Comparison of ENCODE assay signal across 10 mouse cellular contexts in genomic region chr1:133254856-133255764, GRCm38 (mm10). TPM values are rescaled to one million over a fixed set of nuclear protein-coding genes. Genes with fewer than 3 reads are reported as not detected.
DNase-seq lines count a peak whose midpoint lies in the region; ATAC-seq and TF ChIP-seq lines count a peak whose summit lies in the region.
"Had no signal": no experiment of that assay in that cellular context is flagged by ENCODE, and none has a peak within 500 bp of the region (broad histone marks: within the 10 kb centered on the region; RNA-seq: fewer than 3 reads in every experiment).

No protein-coding gene starts in this region.

- 70% methylated on average over 9 of the region's 9 CpGs for WGBS in midbrain, embryonic 10.5 days
- 37% methylated on average over 9 of the region's 9 CpGs for WGBS in midbrain, postnatal 0 days
- 37% methylated on average over 9 of the region's 9 CpGs for WGBS in heart, embryonic 16.5 days
- 28% methylated on average over 9 of the region's 9 CpGs for WGBS in kidney, embryonic 16.5 days
- WGBS in stomach, embryonic 15.5 days, result 27% methylated on average over 9 of the region's 9 CpGs

- no peak overlapping the region for H3K4me2 ChIP-seq in midbrain, postnatal 0 days (ENCODE audit: low read depth, low read length, poor library complexity, severe bottlenecking)
- H3K4me2 ChIP-seq in heart, embryonic 16.5 days (ENCODE audit: low read depth, low read length), result peak overlapping the region; percentile 36; the same call in 1 of the 2 replicates
- H3K4me2 ChIP-seq in kidney, embryonic 16.5 days (replicated peaks; ENCODE audit: low read depth, low read length), result peak overlapping the region; percentile 26
- peak overlapping the region; percentile 40 for H3K4me2 ChIP-seq in stomach, embryonic 15.5 days

- no peak overlapping the region for H3K9ac ChIP-seq in midbrain, postnatal 0 days (replicated peaks; ENCODE audit: low read length, poor library complexity, severe bottlenecking)
- H3K9ac ChIP-seq in heart, embryonic 16.5 days (ENCODE audit: low read length), result peak overlapping the region; percentile 58
- H3K9ac ChIP-seq in kidney, embryonic 16.5 days (replicated peaks; ENCODE audit: low read length), result 0 out of 2 replicates have a peak overlapping the region, but pooled peaks have one; percentile 19
- H3K9ac ChIP-seq in stomach, embryonic 15.5 days, result no peak overlapping the region

- no peaks in the 10 kb centered on the region for H3K9me3 ChIP-seq in midbrain, embryonic 10.5 days (replicated peaks)
- H3K9me3 ChIP-seq in midbrain, postnatal 0 days (ENCODE audit: low read length), result no peaks in the 10 kb centered on the region
- H3K9me3 ChIP-seq in heart, embryonic 16.5 days (replicated peaks; ENCODE audit: control insufficient read depth, low read length), result no peaks in the 10 kb centered on the region
- H3K9me3 ChIP-seq in kidney, embryonic 16.5 days (ENCODE audit: low read length), result no peaks in the 10 kb centered on the region
- H3K9me3 ChIP-seq in stomach, embryonic 15.5 days, result no peaks in the 10 kb centered on the region

- H3K36me3 ChIP-seq in midbrain, embryonic 10.5 days, result peaks cover 27% of the 10 kb centered on the region
- H3K36me3 ChIP-seq in midbrain, postnatal 0 days (ENCODE audit: insufficient read depth, low read length), result 0 out of 2 replicates have a peak, but pooled peaks cover 3% of the 10 kb centered on the region
- H3K36me3 ChIP-seq in heart, embryonic 16.5 days (ENCODE audit: control insufficient read depth, insufficient read depth), result peaks cover 6% of the 10 kb centered on the region; the same call in 1 of the 2 replicates
- no peaks in the 10 kb centered on the region for H3K36me3 ChIP-seq in kidney, embryonic 16.5 days (ENCODE audit: insufficient read depth, low read length)
- no peaks in the 10 kb centered on the region for H3K36me3 ChIP-seq in stomach, embryonic 15.5 days

- no peak for DNase-seq in midbrain, embryonic 10.5 days (ENCODE audit: low spot score)
- DNase-seq in midbrain, postnatal 0 days (ENCODE audit: low spot score), result no peak
- DNase-seq in layer of hippocampus, postnatal 25 days (ENCODE audit: extremely low spot score in 1 of 2, low spot score in 1 of 2), result no peak
- no peak for DNase-seq in left cerebral cortex, postnatal 25 days (ENCODE audit: low spot score in 2 of 2)
- DNase-seq in adrenal gland, adult 2 months, result no peak
- DNase-seq: lung, postnatal 14 days had no signal

- no peak for ATAC-seq in midbrain, postnatal 0 days (ENCODE audit: low FRiP score)
- no peak for ATAC-seq in heart, embryonic 16.5 days (replicated peaks; ENCODE audit: extremely low read depth, insufficient read depth, low FRiP score)
- ATAC-seq in kidney, embryonic 16.5 days (ENCODE audit: low FRiP score, low TSS enrichment), result no peak
- no peak for ATAC-seq in stomach, embryonic 15.5 days (ENCODE audit: insufficient read depth, low FRiP score, low read depth)

- H3K4me1 ChIP-seq in midbrain, embryonic 10.5 days, result peaks cover 87% of the 10 kb centered on the region
- peaks cover 11% of the 10 kb centered on the region for H3K4me1 ChIP-seq in midbrain, postnatal 0 days (ENCODE audit: insufficient read depth, low read length)
- H3K4me1 ChIP-seq in heart, embryonic 16.5 days (ENCODE audit: control insufficient read depth, insufficient read depth, low read length), result peaks cover 72% of the 10 kb centered on the region
- H3K4me1 ChIP-seq in kidney, embryonic 16.5 days (ENCODE audit: insufficient read depth, low read length), result peaks cover 66% of the 10 kb centered on the region
- peaks cover 83% of the 10 kb centered on the region for H3K4me1 ChIP-seq in stomach, embryonic 15.5 days

- 0 out of 2 replicates have a peak overlapping the region, but pooled peaks have one; percentile 19 for H3K27ac ChIP-seq in midbrain, embryonic 10.5 days (replicated peaks)
- H3K27ac ChIP-seq in midbrain, postnatal 0 days (ENCODE audit: low read depth, low read length), result no peak overlapping the region
- H3K27ac ChIP-seq in heart, embryonic 16.5 days (ENCODE audit: low read length), result peak overlapping the region; percentile 52
- peak overlapping the region; percentile 77 for H3K27ac ChIP-seq in kidney, embryonic 16.5 days (ENCODE audit: low read length)
- H3K27ac ChIP-seq in stomach, embryonic 15.5 days, result peak overlapping the region; percentile 84

- intact Hi-C loops in left cerebral cortex, postnatal 25 days (cut with DNase I), result no loop called here

- peaks cover 11% of the 10 kb centered on the region for H3K27me3 ChIP-seq in midbrain, embryonic 10.5 days (ENCODE audit: low read depth, poor library complexity, severe bottlenecking)
- no peaks in the 10 kb centered on the region for H3K27me3 ChIP-seq in midbrain, postnatal 0 days (ENCODE audit: insufficient read depth, low read length)
- no peaks in the 10 kb centered on the region for H3K27me3 ChIP-seq in heart, embryonic 16.5 days (ENCODE audit: control insufficient read depth, insufficient read depth, low read length)
- H3K27me3 ChIP-seq in kidney, embryonic 16.5 days (ENCODE audit: insufficient read depth, low read length), result no peaks in the 10 kb centered on the region
- H3K27me3 ChIP-seq in stomach, embryonic 15.5 days (replicated peaks), result no peaks in the 10 kb centered on the region

- TF ChIP-seq CTCF in midbrain, postnatal 0 days (IDR thresholded peaks at IDR 0.05), result no peak

- H3K4me3 ChIP-seq in midbrain, embryonic 10.5 days, result no peak overlapping the region
- H3K4me3 ChIP-seq in midbrain, postnatal 0 days (ENCODE audit: low read depth, low read length), result no peak overlapping the region
- no peak overlapping the region for H3K4me3 ChIP-seq in heart, embryonic 16.5 days (ENCODE audit: low read length)
- no peak overlapping the region for H3K4me3 ChIP-seq in kidney, embryonic 16.5 days (ENCODE audit: low read length)
- no peak overlapping the region for H3K4me3 ChIP-seq in stomach, embryonic 15.5 days (replicated peaks)

RNA-seq across cellular contexts. Expression of gene Golt1a, which starts 54.5 kb away (rescaled TPM):
- not detected in 2 replicates for polyA plus RNA-seq in midbrain, embryonic 10.5 days (2016; fragmentation: Nextera tagmentation; extraction: Ambion mirVana)
- total RNA-seq in midbrain, postnatal 0 days (2014; rRNA removed), result not detected in 2 replicates
- not detected in 2 replicates for polyA plus RNA-seq in midbrain, postnatal 0 days (2015; fragmentation: Nextera tagmentation; extraction: Ambion mirVana)
- 0.17 TPM in 1 of 2 replicates, not detected in the other for polyA plus RNA-seq in heart, embryonic 16.5 days (2015; fragmentation: Nextera tagmentation; extraction: Ambion mirVana)
- 7.9 and 8.0 TPM in 2 replicates for polyA plus RNA-seq in kidney, embryonic 16.5 days (2015; fragmentation: Nextera tagmentation; extraction: Ambion mirVana)
- polyA plus RNA-seq in stomach, embryonic 15.5 days (2015; fragmentation: Nextera tagmentation; extraction: Ambion mirVana), result 4.9 and 7.7 TPM in 2 replicates
- not detected for total RNA-seq in layer of hippocampus, postnatal 25 days (2021)
- 1 to 10 TPM; 1.0 to 1.3 TPM for total RNA-seq in left cerebral cortex, postnatal 25 days (2021)
- total RNA-seq in adrenal gland, adult 2 months (2021), result under 1 TPM in 1 of 2 experiments, not detected in 1; 0.69 TPM
- not detected in 2 replicates for polyA plus RNA-seq in adrenal gland, adult 2 months (2012; rRNA removed)
- total RNA-seq: heart, adult 18-20 months had no signal

Comparison
In these comparisons a context has a peak if more than half of its experiments do, and no peak if none do; other contexts are left out.
1. H3K9ac ChIP-seq: peak in heart, embryonic 16.5 days (single experiment) and kidney, embryonic 16.5 days (single experiment); none in midbrain, postnatal 0 days (single experiment) and stomach, embryonic 15.5 days (single experiment).